Mouse (Mus musculus): ENCODE data around the gene 1110002E22Rik.

The 1110002E22Rik gene

GRCm38 (mm10) chr3:138105056-138105455 lies 40.2 kb downstream of the 1110002E22Rik start:
- DNase-seq (ENCODE audit: low read depth in 1 of 2, low spot score in 2 of 2), result no peak

- DNase-seq (ENCODE audit: low read depth in 1 of 2, low spot score in 2 of 2), result no peak
Measured at GRCm38 (mm10) chr3:138106887-138107286, 42.0 kb downstream of the 1110002E22Rik start.

GRCm38 (mm10) chr3:138110910-138111782 lies 46.3 kb downstream of the 1110002E22Rik start:
- no peak for DNase-seq (ENCODE audit: low read depth in 1 of 2, low spot score in 2 of 2)

- DNase-seq (ENCODE audit: low read depth in 1 of 2, low spot score in 2 of 2), result no peak
Measured at GRCm38 (mm10) chr3:138114106-138114505, 49.3 kb downstream of the 1110002E22Rik start.

- DNase-seq (ENCODE audit: low read depth in 1 of 2, low spot score in 2 of 2), result no peak
Measured at GRCm38 (mm10) chr3:138116871-138117270, 52.0 kb downstream of the 1110002E22Rik start.

GRCm38 (mm10) chr3:138118392-138118791 lies 53.5 kb downstream of the 1110002E22Rik start:
- DNase-seq (ENCODE audit: low read depth in 1 of 2, low spot score in 2 of 2), result no peak

GRCm38 (mm10) chr3:138118831-138119230 lies 54.0 kb downstream of the 1110002E22Rik start:
- no peak for DNase-seq (ENCODE audit: low read depth in 1 of 2, low spot score in 2 of 2)

GRCm38 (mm10) chr3:138119444-138120105 lies 54.7 kb downstream of the 1110002E22Rik start:
- DNase-seq (ENCODE audit: low read depth in 1 of 2, low spot score in 2 of 2), result no peak

GRCm38 (mm10) chr3:138121461-138121860 lies 56.6 kb downstream of the 1110002E22Rik start:
- DNase-seq (ENCODE audit: low read depth in 1 of 2, low spot score in 2 of 2), result no peak

- DNase-seq (ENCODE audit: low read depth in 1 of 2, low spot score in 2 of 2), result no peak
Measured at GRCm38 (mm10) chr3:138123842-138124241, 59.0 kb downstream of the 1110002E22Rik start.

- no peak for DNase-seq (ENCODE audit: low read depth in 1 of 2, low spot score in 2 of 2)
Measured at GRCm38 (mm10) chr3:138129110-138129509, 64.3 kb downstream of the 1110002E22Rik start.

GRCm38 (mm10) chr3:138130692-138131091 lies 65.8 kb downstream of the 1110002E22Rik start:
- no peak for DNase-seq (ENCODE audit: low read depth in 1 of 2, low spot score in 2 of 2)
